Mouse (Mus musculus): ENCODE measurements around the gene Ssx2ip. TPM values are rescaled to one million over a fixed set of nuclear protein-coding genes. Genes with fewer than 3 reads are reported as not detected.

Ssx2ip gene
- total RNA-seq (2023): 10 to 100 TPM in 1 of 2 experiments, 1 to 10 TPM in 1; 7.7 to 10.9 TPM

GRCm38 (mm10) chr3:146404311-146405201 is at the start of gene Ssx2ip:
Gene Ssx2ip (plus strand): TSS chr3:146404642.

GRCm38 (mm10) chr3:146449745-146450250 is 45.4 kb downstream of the Ssx2ip start, which contains the start of gene Ctbs:
Gene Ctbs (plus strand): TSS chr3:146449795.

Other genes with a start within 250 kb of the Ssx2ip start
- gene Lpar3, start 183.7 kb upstream of the Ssx2ip start, total RNA-seq (2023): under 1 TPM in 1 of 2 experiments, not detected in 1; 0.18 TPM
- 10 to 100 TPM; 25.1 to 25.9 TPM for gene Ctbs, start 45.2 kb downstream of the Ssx2ip start, total RNA-seq (2023)
- 1 to 10 TPM; 5.3 to 6.1 TPM for gene Spata1, start 95.1 kb downstream of the Ssx2ip start, total RNA-seq (2023)
- 100 to 1,000 TPM; 288 to 291 TPM for gene Gng5, start 95.2 kb downstream of the Ssx2ip start, total RNA-seq (2023)
- gene Rpf1, start 116.8 kb downstream of the Ssx2ip start, total RNA-seq (2023): 10 to 100 TPM; 34.3 to 47.7 TPM
- not detected for gene Uox, start 165.8 kb downstream of the Ssx2ip start, total RNA-seq (2023)
- not detected for gene Dnase2b, start 211.0 kb downstream of the Ssx2ip start, total RNA-seq (2023)
- not detected for gene 4930503B20Rik, start 246.7 kb downstream of the Ssx2ip start, total RNA-seq (2023)

Data from neutrophil, adult 59 days (primary cell).